Mouse (Mus musculus) E14TG2a.4 (cell line): ENCODE data around the gene Vmn1r72.
"Not testable (repeated sequence)": the region's sequence is repeated elsewhere in the genome, so short reads cannot be mapped to it uniquely, and the experiment has no call there.

Experiments
- H3K27me3 ChIP-seq: 2 replicates; pipeline ENCODE4 v1.6.1; 2014; ENCODE audit warnings: low read length, control low read depth; ENCODE audit not compliant: insufficient read depth
- H3K36me3 ChIP-seq: 2 replicates; pipeline ENCODE4 v1.6.1; 2014; ENCODE audit warnings: low read length, control low read depth; ENCODE audit not compliant: insufficient read depth
- H3K4me1 ChIP-seq: replicated peaks from 2 replicates; pipeline ENCODE4 v1.6.1; 2014; ENCODE audit warnings: low read depth, low read length, control low read depth
- H3K4me3 ChIP-seq: replicated peaks from 2 replicates; pipeline ENCODE4 v1.5.1; 2014; ENCODE audit warnings: mild to moderate bottlenecking, low read length
- H3K9me3 ChIP-seq: 2 replicates; pipeline ENCODE4 v1.6.1; 2014; ENCODE audit warnings: low read length, control low read depth
- CTCF ChIP-seq: conservative IDR thresholded peaks from 2 replicates; pipeline ENCODE4 v1.5.1; 2014; ENCODE audit warnings: low read length

Vmn1r72 gene

GRCm38 (mm10) chr7:11680047-11680446 is at the start of gene Vmn1r72:
Gene Vmn1r72 (minus strand): TSS chr7:11680147.
- H3K27me3 ChIP-seq, H3K9me3 ChIP-seq, H3K4me1 ChIP-seq, H3K36me3 ChIP-seq, H3K4me3 ChIP-seq: not testable (repeated sequence)

GRCm38 (mm10) chr7:11617082-11617481 is 62.9 kb downstream of the Vmn1r72 start:
- not testable (repeated sequence) for H3K36me3 ChIP-seq, H3K9me3 ChIP-seq, H3K27me3 ChIP-seq, H3K4me1 ChIP-seq, H3K4me3 ChIP-seq
- TF ChIP-seq CTCF = peak; percentile 60
